Mouse (Mus musculus) spleen, adult 2 months (tissue): ENCODE measurements at regions not wholly inside any gene's neighbourhood (a gene's known extent, or its start where the extent isn't known, plus 50 kb on each side); places are given as distances from the start of the nearest gene placed in this dataset.

Source experiments
- DNase-seq, 2 experiments: peaks; one replicate each; pipeline versions ENCODE4 v3.0.0 to v3.0.0-alpha.2; 2012 to 2021; ENCODE audit warnings: low spot score in 2 of 2, low read depth in 1 of 2
- H3K27ac ChIP-seq: fragments of 200-500 bp; 2 replicates; pipeline ENCODE4 v1.5.1; 2012; ENCODE audit warnings: low read length, inconsistent platforms; ENCODE audit not compliant: insufficient read depth
- H3K27me3 ChIP-seq: fragments of 200-500 bp; 2 replicates; pipeline ENCODE4 v1.6.1; 2012; ENCODE audit warnings: mild to moderate bottlenecking, moderate library complexity, low read length, inconsistent platforms; ENCODE audit not compliant: control insufficient read depth, insufficient read depth
- H3K36me3 ChIP-seq: fragments of 200-500 bp; 2 replicates; pipeline ENCODE4 v1.6.1; 2012; ENCODE audit warnings: mild to moderate bottlenecking, low read length, inconsistent platforms; ENCODE audit not compliant: control insufficient read depth, insufficient read depth
- H3K4me1 ChIP-seq: fragments of 200-500 bp; 2 replicates; pipeline ENCODE4 v1.6.1; 2011; ENCODE audit warnings: inconsistent platforms; ENCODE audit not compliant: control insufficient read depth, insufficient read depth, insufficient read length
- H3K4me3 ChIP-seq: fragments of 200-500 bp; 2 replicates; pipeline ENCODE4 v1.5.1; 2011; ENCODE audit warnings: mild to moderate bottlenecking, inconsistent platforms; ENCODE audit not compliant: insufficient read depth, insufficient read length; ENCODE audit errors: extremely low read depth
- CTCF ChIP-seq: fragments of 200-500 bp; IDR thresholded peaks from 2 replicates; pipeline ENCODE4 v1.5.1; 2011; ENCODE audit warnings: mild to moderate bottlenecking, inconsistent platforms; ENCODE audit not compliant: insufficient read depth, insufficient read length, insufficient replicate concordance; ENCODE audit errors: extremely low read depth
- POLR2A ChIP-seq: fragments of 200-500 bp; IDR thresholded peaks from 2 replicates; pipeline ENCODE4 v1.6.1; 2011; ENCODE audit warnings: low read depth, low read length, inconsistent platforms
- WGBS: fragments of 180-500 bp; shearing (Covaris S2); methylation state at CpG from one replicate; pipeline ENCODE4 v1.1.7; 2018; 5-methylcytosine and 5-hydroxymethylcytosine counted together

GRCm38 (mm10) chr12:32488578-32488892 lies 110.0 kb downstream of the Ccdc71l start:
- no peak for DNase-seq
- 72% methylated on average over 1 of the region's 1 CpGs for WGBS
- H3K4me3 ChIP-seq, result no peak overlapping the region
- H3K36me3 ChIP-seq, result no peaks in the 10 kb centered on the region
- H3K4me1 ChIP-seq, result no peaks in the 10 kb centered on the region
- TF ChIP-seq CTCF (no peak), POLR2A (no peak)
- no peaks in the 10 kb centered on the region for H3K27me3 ChIP-seq
- no peak overlapping the region for H3K27ac ChIP-seq

GRCm38 (mm10) chr12:32489415-32490139 lies 111.1 kb downstream of the Ccdc71l start:
- Histone ChIP-seq H3K4me3 (no peak overlapping the region), H3K36me3 (no peaks in the 10 kb centered on the region), H3K27me3 (no peaks in the 10 kb centered on the region), H3K4me1 (no peaks in the 10 kb centered on the region), H3K27ac (no peak overlapping the region)
- TF ChIP-seq CTCF (no peak), POLR2A (no peak)
- DNase-seq, result no peak

- no peak overlapping the region for H3K4me3 ChIP-seq
- TF ChIP-seq CTCF (no peak), POLR2A (no peak)
- WGBS, result 83% methylated on average over 3 of the region's 3 CpGs
- no peak for DNase-seq
- H3K36me3 ChIP-seq, result no peaks in the 10 kb centered on the region
- H3K27ac ChIP-seq, result no peak overlapping the region
- no peaks in the 10 kb centered on the region for H3K4me1 ChIP-seq
- H3K27me3 ChIP-seq, result no peaks in the 10 kb centered on the region
Measured at GRCm38 (mm10) chr12:32504196-32504595, 125.7 kb downstream of the Ccdc71l start.

- no peak overlapping the region for H3K4me3 ChIP-seq
- no peaks in the 10 kb centered on the region for H3K27me3 ChIP-seq
- H3K36me3 ChIP-seq, result no peaks in the 10 kb centered on the region
- H3K27ac ChIP-seq, result no peak overlapping the region
- 81% methylated on average over 1 of the region's 1 CpGs for WGBS
- no peak for TF ChIP-seq CTCF
- TF ChIP-seq POLR2A, result no peak
- no peaks in the 10 kb centered on the region for H3K4me1 ChIP-seq
- DNase-seq, result no peak
Measured at GRCm38 (mm10) chr12:32508671-32509070, 130.2 kb downstream of the Ccdc71l start.

- Histone ChIP-seq H3K27me3 (no peaks in the 10 kb centered on the region), H3K4me1 (no peaks in the 10 kb centered on the region), H3K4me3 (no peak overlapping the region), H3K36me3 (no peaks in the 10 kb centered on the region), H3K27ac (no peak overlapping the region)
- no peak for DNase-seq
- no peak for TF ChIP-seq POLR2A
- TF ChIP-seq CTCF, result no peak
- WGBS, result 82% methylated on average over 1 of the region's 1 CpGs
Measured at GRCm38 (mm10) chr12:32525586-32525985, 147.1 kb downstream of the Ccdc71l start.

GRCm38 (mm10) chr12:32531216-32531615 lies 152.7 kb downstream of the Ccdc71l start:
- H3K27ac ChIP-seq, result no peak overlapping the region
- 89% methylated on average over 3 of the region's 3 CpGs for WGBS
- H3K4me3 ChIP-seq, result no peak overlapping the region
- H3K27me3 ChIP-seq, result no peaks in the 10 kb centered on the region
- no peaks in the 10 kb centered on the region for H3K4me1 ChIP-seq
- DNase-seq, result no peak
- no peaks in the 10 kb centered on the region for H3K36me3 ChIP-seq
- no peak for TF ChIP-seq CTCF
- no peak for TF ChIP-seq POLR2A

GRCm38 (mm10) chr12:32533641-32534040 lies 155.1 kb downstream of the Ccdc71l start:
- Histone ChIP-seq H3K27me3 (no peaks in the 10 kb centered on the region), H3K4me3 (no peak overlapping the region), H3K27ac (no peak overlapping the region), H3K4me1 (no peaks in the 10 kb centered on the region), H3K36me3 (no peaks in the 10 kb centered on the region)
- TF ChIP-seq CTCF, result no peak
- TF ChIP-seq POLR2A, result no peak
- no peak for DNase-seq
